9 mouse cellular contexts compared by ENCODE assay signal in the genomic region with DNA sequence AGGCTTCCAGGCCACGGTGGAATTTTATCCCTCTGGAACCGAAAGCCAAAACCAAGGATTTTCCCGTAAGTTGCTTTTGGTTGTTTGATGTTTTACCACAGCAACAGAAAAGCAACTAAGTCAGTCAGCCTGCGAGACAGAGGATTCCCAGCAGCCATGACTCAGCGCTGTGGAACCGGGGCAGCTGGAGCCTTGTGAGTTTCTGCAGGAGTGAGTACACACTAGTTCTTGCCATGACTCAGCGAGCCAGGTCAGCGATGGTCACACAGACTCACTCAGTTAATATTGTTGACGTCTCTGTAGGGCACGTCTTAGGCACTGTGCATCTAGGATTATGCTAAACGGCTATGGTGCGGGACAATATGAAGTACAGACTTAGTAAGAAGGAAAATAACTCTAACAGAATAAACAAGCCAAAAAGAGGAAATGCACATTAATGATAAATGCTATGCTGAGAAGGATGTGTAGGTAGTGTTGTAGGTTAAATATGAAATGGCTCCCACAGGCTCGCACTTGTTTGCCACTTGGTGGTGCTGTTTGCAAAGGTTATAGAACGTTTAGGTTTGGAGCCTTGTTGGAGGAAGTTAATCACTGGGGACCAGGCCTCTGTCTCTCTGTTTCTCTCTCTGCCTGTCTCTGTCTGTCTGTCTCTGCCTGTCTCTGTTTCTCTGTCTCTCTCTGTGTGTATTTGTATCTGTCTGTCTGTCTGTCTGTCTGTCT. TPM values are rescaled to one million over a fixed set of nuclear protein-coding genes. Genes with fewer than 3 reads are reported as not detected.
DNase-seq lines count a peak whose midpoint lies in the region; ATAC-seq lines count a peak whose summit lies in the region.
"Had no signal": no experiment of that assay in that cellular context is flagged by ENCODE, and none has a peak within 500 bp of the region (broad histone marks: within the 10 kb centered on the region; RNA-seq: fewer than 3 reads in every experiment).

No protein-coding gene starts in this region.

- no peak for DNase-seq in kidney, postnatal 25 days
- DNase-seq in ZHBTc4 (ENCODE audit: low read depth, low spot score) = peak; percentile 77
- DNase-seq in embryo, embryonic 11 days = peak; percentile 61
- DNase-seq in left cerebral cortex, postnatal 36 days (ENCODE audit: low spot score in 2 of 2) = peak; percentile 63 to 66
- peak; percentile 35 for DNase-seq in retina, embryonic 14.5 days (ENCODE audit: low spot score)
- DNase-seq in heart, postnatal 25 days (ENCODE audit: low spot score) = no peak

- H3K4me2 ChIP-seq in kidney, embryonic 14.5 days (replicated peaks; ENCODE audit: low read depth, low read length) = no peak overlapping the region

- 48% methylated on average over 14 of the region's 14 CpGs for WGBS in kidney, embryonic 14.5 days

- H3K4me1 ChIP-seq in kidney, embryonic 14.5 days (ENCODE audit: control insufficient read depth, insufficient read depth, low read length) = no peaks in the 10 kb centered on the region

- H3K36me3 ChIP-seq in kidney, embryonic 14.5 days (ENCODE audit: control insufficient read depth, insufficient read depth, low read length) = no peaks in the 10 kb centered on the region

- H3K9ac ChIP-seq in kidney, embryonic 14.5 days (ENCODE audit: low read depth, low read length) = no peak overlapping the region

- peak; percentile 43; the same call in 1 of the 2 replicates for ATAC-seq in kidney, embryonic 14.5 days (ENCODE audit: low FRiP score, low TSS enrichment)
- ATAC-seq in CD4-positive, CD25-positive, alpha-beta regulatory T cell, adult 4 months = peak; percentile 42

- H3K4me3 ChIP-seq in kidney, embryonic 14.5 days (ENCODE audit: low read length) = no peak overlapping the region

- intact Hi-C loops in left cerebral cortex, postnatal 36 days (cut with DNase I) = no loop called here
- intact Hi-C loops in heart, postnatal 25 days (cut with DNase I) = no loop called here

- no peaks in the 10 kb centered on the region for H3K27me3 ChIP-seq in kidney, embryonic 14.5 days (ENCODE audit: control insufficient read depth, insufficient read depth, low read length)

- no peak overlapping the region for H3K27ac ChIP-seq in kidney, embryonic 14.5 days (ENCODE audit: low read depth, low read length)

- H3K9me3 ChIP-seq in kidney, embryonic 14.5 days (ENCODE audit: control insufficient read depth, low read length) = no peaks in the 10 kb centered on the region

RNA-seq across cellular contexts. Expression of a gene that starts 30.3 kb away (rescaled TPM):
- 0.57 and 0.87 TPM in 2 replicates for polyA plus RNA-seq in kidney, embryonic 14.5 days (2014; fragmentation: Nextera tagmentation; extraction: Ambion mirVana)
- polyA plus RNA-seq in CD4-positive, CD25-positive, alpha-beta regulatory T cell, adult 4 months (2017; shearing (Covaris generic)) = 1 to 10 TPM; 2.3 to 3.1 TPM
- 10 to 100 TPM; 37.2 to 39.0 TPM for total RNA-seq in left cerebral cortex, postnatal 36 days (2021)
- total RNA-seq in heart, postnatal 25 days (2021) = under 1 TPM; 0.34 to 0.47 TPM

RNA-seq across cellular contexts. Expression of a gene that starts 37.4 kb away (rescaled TPM):
- 0.28 and 0.77 TPM in 2 replicates for polyA plus RNA-seq in kidney, embryonic 14.5 days (2014; fragmentation: Nextera tagmentation; extraction: Ambion mirVana)
- polyA plus RNA-seq in CD4-positive, CD25-positive, alpha-beta regulatory T cell, adult 4 months (2017; shearing (Covaris generic)) = 1 to 10 TPM in 1 of 2 experiments, under 1 TPM in 1; 0.94 to 1.4 TPM
- total RNA-seq in left cerebral cortex, postnatal 36 days (2021) = under 1 TPM in 1 of 2 experiments, not detected in 1; 0.22 TPM
- total RNA-seq in heart, postnatal 25 days (2021) = under 1 TPM in 1 of 2 experiments, not detected in 1; 0.17 TPM
- total RNA-seq: gastrocnemius, postnatal 36 days had no signal

Comparison
In these comparisons a context has a peak if more than half of its experiments do, and no peak if none do; other contexts are left out.
1. DNase-seq: peak in ZHBTc4 (single experiment), embryo, embryonic 11 days (single experiment), left cerebral cortex, postnatal 36 days (2 of 2) and retina, embryonic 14.5 days (single experiment); none in kidney, postnatal 25 days (0 of 2) and heart, postnatal 25 days (single experiment).
2. RNA of a gene that starts 30.3 kb away (total RNA-seq): 37.2 to 39.0 TPM in left cerebral cortex, postnatal 36 days; 0.34 to 0.47 TPM in heart, postnatal 25 days; every median in the first group is over 10 times any median in the second.